Mouse (Mus musculus) liver, embryonic 16.5 days (tissue): Measurements from ENCODE around the gene Map2k5. TPM values are rescaled to one million over a fixed set of nuclear protein-coding genes. Genes with fewer than 3 reads are reported as not detected.

Experiments used
- ATAC-seq: fragments of 200-750 bp; cut with Nextera tagmentation; 2 replicates; pipeline ENCODE4 v1.8.0; 2017; ENCODE audit warnings: low read depth, mild to moderate bottlenecking, moderate number of reproducible peaks, moderate library complexity
- H3K27ac ChIP-seq: fragments of 300-500 bp; sonication (generic); 2 replicates; pipeline ENCODE4 v1.5.1; 2014; ENCODE audit warnings: mild to moderate bottlenecking, low read length
- H3K27me3 ChIP-seq: fragments of 300-500 bp; sonication (generic); 2 replicates; pipeline ENCODE4 v1.6.1; 2014; ENCODE audit warnings: low read depth, low read length, mixed read lengths; ENCODE audit not compliant: control insufficient read depth, insufficient read depth
- H3K36me3 ChIP-seq: fragments of 300-500 bp; sonication (generic); 2 replicates; pipeline ENCODE4 v1.6.1; 2014; ENCODE audit warnings: mild to moderate bottlenecking; ENCODE audit not compliant: control insufficient read depth, insufficient read depth
- H3K4me1 ChIP-seq: fragments of 300-500 bp; sonication (generic); 2 replicates; pipeline ENCODE4 v1.6.1; 2014; ENCODE audit warnings: low read depth, low read length, mixed read lengths; ENCODE audit not compliant: control insufficient read depth
- H3K4me2 ChIP-seq: fragments of 300-500 bp; sonication (generic); 2 replicates; pipeline ENCODE4 v1.6.1; 2014; ENCODE audit warnings: low read depth, low read length, mixed read lengths
- H3K4me3 ChIP-seq: fragments of 300-500 bp; sonication (generic); 2 replicates; pipeline ENCODE4 v1.5.1; 2014; ENCODE audit warnings: low read depth, mild to moderate bottlenecking, low read length
- H3K9ac ChIP-seq: fragments of 300-500 bp; sonication (generic); 2 replicates; pipeline ENCODE4 v1.6.1; 2014; ENCODE audit warnings: low read depth, low read length
- H3K9me3 ChIP-seq: fragments of 300-500 bp; sonication (generic); replicated peaks from 2 replicates; pipeline ENCODE4 v1.6.1; 2016; ENCODE audit warnings: low read length; ENCODE audit not compliant: control insufficient read depth
- WGBS: fragments of 180-500 bp; shearing (Covaris S2); extraction: QIAGEN DNeasy Blood & Tissue Kit; methylation state at CpG from one replicate; pipeline ENCODE4 v1.1.7; 2014; ENCODE audit not compliant: insufficient replicate concordance; 5-methylcytosine and 5-hydroxymethylcytosine counted together
- polyA plus RNA-seq: library from polyadenylated mRNA; unstranded; fragments of >200 nt; fragmentation: Nextera tagmentation; extraction: Ambion mirVana; gene quantifications from 2 replicates; pipeline ENCODE4 v1.2.1, GENCODE M21; 2015

The Map2k5 gene
- polyA plus RNA-seq, 1 experiment from 2014 or later = 7.7 TPM

- Histone ChIP-seq H3K4me3 (no peak overlapping the region), H3K27ac (no peak overlapping the region), H3K4me2 (no peak overlapping the region), H3K9ac (no peak overlapping the region), H3K9me3 (no peaks in the 10 kb centered on the region), H3K27me3 (peaks cover 78% of the 10 kb centered on the region), H3K36me3 (no peaks in the 10 kb centered on the region), H3K4me1 (no peaks in the 10 kb centered on the region; the same call in none of the 2 replicates)
- no peak for ATAC-seq
- 4% methylated on average over 20 of the region's 20 CpGs for WGBS
Measured at GRCm38 (mm10) chr9:63151072-63151870, 226.4 kb downstream of the Map2k5 start.

GRCm38 (mm10) chr9:63150086-63150800 is 227.5 kb downstream of the Map2k5 start:
- peaks cover 88% of the 10 kb centered on the region for H3K27me3 ChIP-seq
- no peak overlapping the region for H3K4me3 ChIP-seq
- 4% methylated on average over 27 of the region's 27 CpGs for WGBS
- H3K36me3 ChIP-seq = no peaks in the 10 kb centered on the region
- no peak overlapping the region for H3K9ac ChIP-seq
- H3K4me1 ChIP-seq = no peaks in the 10 kb centered on the region; the same call in none of the 2 replicates
- H3K9me3 ChIP-seq = no peaks in the 10 kb centered on the region
- ATAC-seq = no peak
- no peak overlapping the region for H3K27ac ChIP-seq
- no peak overlapping the region for H3K4me2 ChIP-seq

- peak overlapping the region; percentile 44; the same call in 1 of the 2 replicates for H3K4me3 ChIP-seq
- no peaks in the 10 kb centered on the region for H3K36me3 ChIP-seq
- H3K9me3 ChIP-seq = no peaks in the 10 kb centered on the region
- H3K9ac ChIP-seq = no peak overlapping the region
- peaks cover 96% of the 10 kb centered on the region for H3K27me3 ChIP-seq
- H3K4me1 ChIP-seq = no peaks in the 10 kb centered on the region; the same call in none of the 2 replicates
- no peak overlapping the region for H3K4me2 ChIP-seq
- no peak for ATAC-seq
- WGBS = 2% methylated on average over 20 of the region's 20 CpGs
- H3K27ac ChIP-seq = no peak overlapping the region
Measured at GRCm38 (mm10) chr9:63149372-63149766, 228.3 kb downstream of the Map2k5 start.

- Histone ChIP-seq H3K27me3 (peaks cover 100% of the 10 kb centered on the region), H3K4me2 (peak within 1 kb of the TSS; percentile 53), H3K4me3 (peak within 1 kb of the TSS; percentile 44), H3K9ac (no peak within 1 kb of the TSS), H3K27ac (no peak within 1 kb of the TSS), H3K4me1 (no peaks in the 10 kb centered on the region; the same call in none of the 2 replicates), H3K9me3 (no peaks in the 10 kb centered on the region), H3K36me3 (no peaks in the 10 kb centered on the region)
- under 1% methylated on average over 70 of the region's 108 CpGs for WGBS
- no peak for ATAC-seq
Measured at GRCm38 (mm10) chr9:63148410-63149371, 229.0 kb downstream of the Map2k5 start, which contains the start of gene Skor1. Skor1 (minus strand) TSS chr9:63148961.

GRCm38 (mm10) chr9:63147786-63148409 is 229.8 kb downstream of the Map2k5 start:
- ATAC-seq = no peak
- Histone ChIP-seq H3K4me3 (no peak overlapping the region), H3K9me3 (no peaks in the 10 kb centered on the region), H3K36me3 (no peaks in the 10 kb centered on the region), H3K27me3 (peaks cover 100% of the 10 kb centered on the region), H3K27ac (no peak overlapping the region), H3K9ac (no peak overlapping the region), H3K4me2 (no peak overlapping the region), H3K4me1 (no peaks in the 10 kb centered on the region; the same call in none of the 2 replicates)
- 3% methylated on average over 14 of the region's 14 CpGs for WGBS

GRCm38 (mm10) chr9:63147296-63147695 is 230.4 kb downstream of the Map2k5 start:
- ATAC-seq = no peak
- H3K4me3 ChIP-seq = no peak overlapping the region
- 2% methylated on average over 9 of the region's 9 CpGs for WGBS
- H3K9ac ChIP-seq = no peak overlapping the region
- H3K4me2 ChIP-seq = no peak overlapping the region
- no peaks in the 10 kb centered on the region; the same call in none of the 2 replicates for H3K4me1 ChIP-seq
- peaks cover 100% of the 10 kb centered on the region for H3K27me3 ChIP-seq
- no peaks in the 10 kb centered on the region for H3K36me3 ChIP-seq
- no peaks in the 10 kb centered on the region for H3K9me3 ChIP-seq
- H3K27ac ChIP-seq = no peak overlapping the region

- Histone ChIP-seq H3K27ac (no peak overlapping the region), H3K4me3 (peak overlapping the region; percentile 23; the same call in 1 of the 2 replicates), H3K36me3 (no peaks in the 10 kb centered on the region), H3K4me1 (no peaks in the 10 kb centered on the region; the same call in none of the 2 replicates), H3K4me2 (no peak overlapping the region), H3K9me3 (no peaks in the 10 kb centered on the region), H3K27me3 (peaks cover 100% of the 10 kb centered on the region), H3K9ac (no peak overlapping the region)
- 3% methylated on average over 19 of the region's 20 CpGs for WGBS
- no peak for ATAC-seq
Measured at GRCm38 (mm10) chr9:63146856-63147274, 230.8 kb downstream of the Map2k5 start.
